Mouse (Mus musculus) G1E (cell line): ENCODE measurements around the gene Pou3f1. TPM values are rescaled to one million over a fixed set of nuclear protein-coding genes. Genes with fewer than 3 reads are reported as not detected.

Source experiments
- ATAC-seq: 2 replicates; pipeline ENCODE4 v1.8.0; 2016; ENCODE audit warnings: mild to moderate bottlenecking; ENCODE audit not compliant: insufficient number of reproducible peaks, poor library complexity, low FRiP score, severe bottlenecking; ENCODE audit errors: extremely low read depth
- DNase-seq: peaks from one replicate; pipeline ENCODE4 v3.0.0; 2012; ENCODE audit warnings: low spot score
- H3K27me3 ChIP-seq: 2 replicates; pipeline ENCODE4 v1.6.1; 2012; ENCODE audit warnings: mild to moderate bottlenecking, low read length, inconsistent platforms; ENCODE audit not compliant: insufficient read depth
- H3K36me3 ChIP-seq: replicated peaks from 2 replicates; pipeline ENCODE3; 2012; ENCODE audit warnings: mild to moderate bottlenecking, inconsistent platforms
- H3K4me1 ChIP-seq: 2 replicates; pipeline ENCODE4 v1.6.1; 2012; ENCODE audit warnings: low read depth, low read length, inconsistent platforms, mixed read lengths; ENCODE audit not compliant: insufficient read depth
- H3K4me3 ChIP-seq: 2 replicates; pipeline ENCODE4 v1.5.1; 2012; ENCODE audit warnings: low read depth, mild to moderate bottlenecking, inconsistent platforms, low read length, moderate library complexity, mixed read lengths
- H3K9me3 ChIP-seq: replicated peaks from 2 replicates; pipeline ENCODE4 v1.6.1; 2012; ENCODE audit warnings: inconsistent platforms
- CTCF ChIP-seq: IDR thresholded peaks from 2 replicates; pipeline ENCODE4 v1.5.1; 2012; ENCODE audit warnings: low read depth, low read length, inconsistent platforms, mixed read lengths
- GATA1 ChIP-seq: IDR thresholded peaks from 2 replicates; pipeline ENCODE4 v1.6.1; 2012; ENCODE audit warnings: borderline replicate concordance, low read length, inconsistent platforms, mixed read lengths
- GATA2 ChIP-seq: IDR thresholded peaks from 2 replicates; pipeline ENCODE4 v1.6.1; 2012; ENCODE audit warnings: low read depth, low read length, inconsistent platforms, borderline replicate concordance
- POLR2AphosphoS5 ChIP-seq: IDR thresholded peaks from 2 replicates; pipeline ENCODE4 v1.6.1; 2012; ENCODE audit warnings: low read depth, low read length, inconsistent platforms; ENCODE audit not compliant: insufficient replicate concordance
- TAL1 ChIP-seq: conservative IDR thresholded peaks from 2 replicates; pipeline ENCODE4 v1.6.1; 2012; ENCODE audit warnings: low read depth, low read length, inconsistent platforms, mixed read lengths
- polyA plus RNA-seq: library from polyadenylated mRNA; stranded (reverse); fragments of >175 nt; gene quantifications from 2 replicates; pipeline ENCODE4 v1.2.3, GENCODE M21; 2012
- total RNA-seq, 2 experiments: library from RNA; stranded (forward) in 1 of 2; stranded (reverse) in 1 of 2; fragments of 200-1000 nt in 1 of 2; fragments of >200 nt in 1 of 2; fragmentation: Nextera tagmentation in 1 of 2; gene quantifications; 2 replicates each; pipeline ENCODE4 v1.2.3; 2014 to 2017

Pou3f1 gene
- total and polyA plus RNA-seq, 3 experiments = 0.05 TPM; not detected in 2

DNA sequence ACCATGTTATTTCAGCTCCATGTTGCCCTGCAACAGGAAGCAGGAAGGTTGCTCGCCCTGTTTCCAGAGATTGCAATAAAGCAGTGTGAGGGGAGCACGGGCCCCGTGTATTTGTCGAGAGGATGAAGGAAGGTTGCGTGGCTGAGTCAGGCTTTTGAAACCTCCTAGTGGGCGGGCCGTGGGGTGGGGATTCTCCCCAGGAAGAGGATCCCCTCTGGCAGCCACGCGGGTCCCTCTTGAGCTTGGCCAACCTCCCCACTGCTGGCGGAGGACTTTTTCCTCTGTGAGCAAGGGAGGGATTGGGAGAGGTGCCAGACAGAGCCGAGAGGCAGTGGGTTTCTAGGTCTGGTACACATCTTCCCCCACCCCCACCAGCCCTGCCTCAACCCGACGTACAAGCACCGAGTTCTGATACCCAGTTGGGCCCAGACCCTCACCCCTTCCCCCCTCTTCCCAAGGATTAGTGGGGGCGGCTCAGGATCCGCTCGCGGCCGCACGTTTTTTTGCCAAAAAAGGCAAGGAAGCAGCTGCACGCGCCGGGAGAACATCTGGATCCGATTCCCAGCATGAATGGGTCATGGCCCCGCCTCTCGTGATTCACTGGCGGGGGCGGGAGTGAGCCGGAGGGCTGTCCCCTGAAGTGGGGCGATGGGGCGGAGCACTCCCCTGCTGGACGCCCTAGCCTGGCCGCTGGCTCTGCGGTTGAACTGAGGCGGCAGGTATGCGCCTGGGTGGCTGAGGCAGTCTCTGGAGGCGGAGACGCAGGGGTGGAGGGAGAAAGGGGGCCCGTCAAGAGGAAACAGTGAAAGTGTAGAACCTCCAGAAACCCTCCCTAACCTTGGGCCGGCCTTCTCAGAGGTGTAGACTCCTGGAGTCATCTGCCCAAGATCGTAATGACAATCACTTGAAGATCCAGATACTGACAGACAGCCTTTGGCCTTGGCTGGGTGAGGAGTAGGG lies 52.2 kb downstream of the Pou3f1 start:
- H3K27me3 ChIP-seq = no peaks in the 10 kb centered on the region
- ATAC-seq = peak; percentile 93
- TF ChIP-seq GATA2 = no peak
- no peak for TF ChIP-seq CTCF
- TF ChIP-seq GATA1 = no peak
- TF ChIP-seq TAL1 = no peak
- no peak for TF ChIP-seq POLR2AphosphoS5
- H3K4me1 ChIP-seq = peaks cover 73% of the 10 kb centered on the region
- peaks cover 51% of the 10 kb centered on the region for H3K36me3 ChIP-seq
- H3K4me3 ChIP-seq = peak overlapping the region; percentile 71
- peak; percentile 87 for DNase-seq
- peaks cover 4% of the 10 kb centered on the region; the same call in 1 of the 2 replicates for H3K9me3 ChIP-seq

DNA sequence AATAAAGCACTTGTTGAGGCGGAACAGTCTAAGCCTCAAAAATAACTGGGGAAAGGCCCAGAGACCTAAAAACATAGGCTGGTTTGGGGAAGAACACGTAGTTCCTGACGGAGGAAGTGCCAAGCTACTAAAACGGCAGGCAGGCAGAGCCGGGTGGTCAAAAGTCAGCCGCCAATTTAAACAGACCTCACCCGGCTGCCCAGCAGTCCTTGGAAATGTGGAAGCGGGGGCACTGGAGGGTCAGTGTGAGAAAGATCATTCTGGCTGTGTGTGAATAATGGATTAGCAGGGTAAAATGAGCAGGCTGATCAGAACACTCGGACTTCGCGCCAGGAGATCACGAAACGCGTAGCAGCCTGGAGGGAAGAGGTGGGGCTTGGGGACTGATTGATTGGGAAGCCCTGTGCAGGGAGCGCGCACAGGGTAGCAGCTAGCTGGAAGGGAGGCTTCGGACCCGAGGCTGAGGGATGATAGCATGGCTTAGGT lies 53.4 kb downstream of the Pou3f1 start:
- TF ChIP-seq POLR2AphosphoS5 (no peak), GATA1 (no peak), TAL1 (no peak), GATA2 (no peak), CTCF (no peak)
- Histone ChIP-seq H3K9me3 (peaks cover 4% of the 10 kb centered on the region; the same call in 1 of the 2 replicates), H3K4me1 (peaks cover 65% of the 10 kb centered on the region), H3K36me3 (peaks cover 39% of the 10 kb centered on the region), H3K27me3 (no peaks in the 10 kb centered on the region), H3K4me3 (no peak overlapping the region; the same call in 1 of the 2 replicates)
- ATAC-seq (no peak), DNase-seq (no peak)

Other genes starting within 250 kb of the Pou3f1 start
- gene 3100002H09Rik, start 46.0 kb upstream of the Pou3f1 start, total RNA-seq (2014; fragmentation: Nextera tagmentation) = not detected in 2 replicates
- 0.27 TPM in 1 of 2 replicates, not detected in the other for gene 3100002H09Rik, start 46.0 kb upstream of the Pou3f1 start, total RNA-seq (2017)
- not detected in 2 replicates for gene 3100002H09Rik, start 46.0 kb upstream of the Pou3f1 start, polyA plus RNA-seq
- gene Utp11, start 36.8 kb downstream of the Pou3f1 start, total RNA-seq (2014; fragmentation: Nextera tagmentation) = 80.4 and 94.2 TPM in 2 replicates
- 69.2 and 94.3 TPM in 2 replicates for gene Utp11, start 36.8 kb downstream of the Pou3f1 start, total RNA-seq (2017)
- gene Utp11, start 36.8 kb downstream of the Pou3f1 start, polyA plus RNA-seq = 12.6 and 16.7 TPM in 2 replicates
- 22.9 and 29.7 TPM in 2 replicates for gene Fhl3, start 43.9 kb downstream of the Pou3f1 start, total RNA-seq (2014; fragmentation: Nextera tagmentation)
- gene Fhl3, start 43.9 kb downstream of the Pou3f1 start, total RNA-seq (2017) = 13.5 and 15.2 TPM in 2 replicates
- gene Fhl3, start 43.9 kb downstream of the Pou3f1 start, polyA plus RNA-seq = 27.6 and 28.2 TPM in 2 replicates
- 106 and 126 TPM in 2 replicates for gene Sf3a3, start 58.0 kb downstream of the Pou3f1 start, total RNA-seq (2014; fragmentation: Nextera tagmentation)
- 168 and 172 TPM in 2 replicates for gene Sf3a3, start 58.0 kb downstream of the Pou3f1 start, total RNA-seq (2017)
- gene Sf3a3, start 58.0 kb downstream of the Pou3f1 start, polyA plus RNA-seq = 53.7 and 56.7 TPM in 2 replicates
- gene Inpp5b, start 85.0 kb downstream of the Pou3f1 start, total RNA-seq (2014; fragmentation: Nextera tagmentation) = 127 and 141 TPM in 2 replicates
- gene Inpp5b, start 85.0 kb downstream of the Pou3f1 start, total RNA-seq (2017) = 119 and 128 TPM in 2 replicates
- gene Inpp5b, start 85.0 kb downstream of the Pou3f1 start, polyA plus RNA-seq = 48.3 and 51.4 TPM in 2 replicates
- 21.5 and 31.5 TPM in 2 replicates for gene Mtf1, start 145.3 kb downstream of the Pou3f1 start, total RNA-seq (2014; fragmentation: Nextera tagmentation)
- 20.7 and 22.5 TPM in 2 replicates for gene Mtf1, start 145.3 kb downstream of the Pou3f1 start, total RNA-seq (2017)
- 7.6 and 9.7 TPM in 2 replicates for gene Mtf1, start 145.3 kb downstream of the Pou3f1 start, polyA plus RNA-seq
- 27.1 and 47.2 TPM in 2 replicates for gene Yrdc, start 193.9 kb downstream of the Pou3f1 start, total RNA-seq (2014; fragmentation: Nextera tagmentation)
- 29.2 and 33.5 TPM in 2 replicates for gene Yrdc, start 193.9 kb downstream of the Pou3f1 start, total RNA-seq (2017)
- 14.1 and 17.8 TPM in 2 replicates for gene Yrdc, start 193.9 kb downstream of the Pou3f1 start, polyA plus RNA-seq
- gene 1110065P20Rik, start 194.4 kb downstream of the Pou3f1 start, total RNA-seq (2014; fragmentation: Nextera tagmentation) = 8.4 and 13.8 TPM in 2 replicates
- 12.7 and 18.4 TPM in 2 replicates for gene 1110065P20Rik, start 194.4 kb downstream of the Pou3f1 start, total RNA-seq (2017)
- 25.6 and 32.1 TPM in 2 replicates for gene 1110065P20Rik, start 194.4 kb downstream of the Pou3f1 start, polyA plus RNA-seq
- gene Maneal, start 205.4 kb downstream of the Pou3f1 start, total RNA-seq (2014; fragmentation: Nextera tagmentation) = not detected in 2 replicates
- 0.06 and 0.33 TPM in 2 replicates for gene Maneal, start 205.4 kb downstream of the Pou3f1 start, total RNA-seq (2017)
- gene Maneal, start 205.4 kb downstream of the Pou3f1 start, polyA plus RNA-seq = not detected in 2 replicates
- gene Epha10, start 224.1 kb downstream of the Pou3f1 start, total RNA-seq (2014; fragmentation: Nextera tagmentation) = not detected in 2 replicates
- 0.16 TPM in 1 of 2 replicates, not detected in the other for gene Epha10, start 224.1 kb downstream of the Pou3f1 start, total RNA-seq (2017)
- not detected in 2 replicates for gene Epha10, start 224.1 kb downstream of the Pou3f1 start, polyA plus RNA-seq